Mouse (Mus musculus): ENCODE results near the gene Dnph1.

- TF ChIP-seq CTCF (IDR thresholded peaks at IDR 0.05; ENCODE audit: control insufficient read depth, insufficient read depth, insufficient read length), result no peak
- TF ChIP-seq MYOD1 (IDR thresholded peaks at IDR 0.05; ENCODE audit: control insufficient read depth, insufficient read length, low read depth), result no peak
- TF ChIP-seq CEBPB (IDR thresholded peaks at IDR 0.05; ENCODE audit: low read depth), result no peak
- no peak for TF ChIP-seq MAX (IDR thresholded peaks at IDR 0.05)
- no peak for TF ChIP-seq MYOG (IDR thresholded peaks at IDR 0.05; ENCODE audit: control insufficient read depth, extremely low read depth, insufficient read length)
- TF ChIP-seq FOSL1 (IDR thresholded peaks at IDR 0.05; ENCODE audit: insufficient read depth, low read length, poor library complexity, severe bottlenecking), result no peak
- no peak for TF ChIP-seq USF1 (IDR thresholded peaks at IDR 0.05; ENCODE audit: low read depth)
Observed at GRCm38 (mm10) chr17:46519971-46520370, 23.5 kb downstream of the Dnph1 start.

Measured in C2C12 (cell line).